Mouse (Mus musculus) G1E (cell line): ENCODE measurements around the gene Olfr711.

Experiments
- CTCF ChIP-seq: IDR thresholded peaks from 2 replicates; pipeline ENCODE4 v1.5.1; 2012; ENCODE audit warnings: low read depth, low read length, inconsistent platforms, mixed read lengths
- GATA1 ChIP-seq: IDR thresholded peaks from 2 replicates; pipeline ENCODE4 v1.6.1; 2012; ENCODE audit warnings: borderline replicate concordance, low read length, inconsistent platforms, mixed read lengths
- POLR2AphosphoS5 ChIP-seq: IDR thresholded peaks from 2 replicates; pipeline ENCODE4 v1.6.1; 2012; ENCODE audit warnings: low read depth, low read length, inconsistent platforms; ENCODE audit not compliant: insufficient replicate concordance
- TAL1 ChIP-seq: conservative IDR thresholded peaks from 2 replicates; pipeline ENCODE4 v1.6.1; 2012; ENCODE audit warnings: low read depth, low read length, inconsistent platforms, mixed read lengths

GRCm38 (mm10) chr7:106985236-106985635 is 10.0 kb upstream of the Olfr711 start:
- TF ChIP-seq CTCF, result no peak
- TF ChIP-seq GATA1, result no peak
- TF ChIP-seq POLR2AphosphoS5, result no peak
- TF ChIP-seq TAL1, result no peak
